Mouse (Mus musculus) heart, adult 11 months (tissue): ENCODE results near the gene Xpot.

Experiments
- DNase-seq: peaks from one replicate; pipeline ENCODE4 v3.0.0; 2022

Xpot gene

GRCm38 (mm10) chr10:121571031-121571430, 55.1 kb downstream of the Xpot start:
- DNase-seq: peak; percentile 82

GRCm38 (mm10) chr10:121569796-121570195, 56.3 kb downstream of the Xpot start:
- DNase-seq: peak; percentile 82

GRCm38 (mm10) chr10:121569001-121569589, 57.0 kb downstream of the Xpot start:
- DNase-seq: peak; percentile 76

- peak; percentile 76 for DNase-seq
Measured at GRCm38 (mm10) chr10:121568534-121568933, 57.6 kb downstream of the Xpot start.

- DNase-seq: peak; percentile 78
Measured at GRCm38 (mm10) chr10:121568026-121568425, 58.1 kb downstream of the Xpot start.

- DNase-seq: no peak
Measured at GRCm38 (mm10) chr10:121564447-121564846, 61.7 kb downstream of the Xpot start.

- DNase-seq: no peak
Measured at GRCm38 (mm10) chr10:121558231-121558630, 67.9 kb downstream of the Xpot start.

GRCm38 (mm10) chr10:121556263-121556662, 69.9 kb downstream of the Xpot start:
- peak; percentile 84 for DNase-seq

GRCm38 (mm10) chr10:121550334-121550733, 75.8 kb downstream of the Xpot start:
- no peak for DNase-seq

- DNase-seq: no peak
Measured at GRCm38 (mm10) chr10:121549670-121550069, 76.5 kb downstream of the Xpot start.

- DNase-seq: no peak
Measured at GRCm38 (mm10) chr10:121547162-121547561, 79.0 kb downstream of the Xpot start.

- no peak for DNase-seq
Measured at GRCm38 (mm10) chr10:121543577-121543976, 82.6 kb downstream of the Xpot start.

- DNase-seq: no peak
Measured at GRCm38 (mm10) chr10:121542156-121542555, 84.0 kb downstream of the Xpot start.
